Mouse (Mus musculus) CH12.LX (cell line): Measurements from ENCODE around the gene Col1a2.

ENCODE experiments used
- CHD1 ChIP-seq: IDR thresholded peaks from 2 replicates; pipeline ENCODE4 v1.6.1; 2012; ENCODE audit warnings: low read depth, low read length, improper control_type of control experiment, inconsistent platforms
- CHD2 ChIP-seq: IDR thresholded peaks from 2 replicates; pipeline ENCODE4 v1.6.1; 2011; ENCODE audit warnings: low read length, improper control_type of control experiment
- CTCF ChIP-seq, 2 experiments: IDR thresholded peaks in 1 of 2; conservative IDR thresholded peaks in 1 of 2; 2 replicates each; pipeline ENCODE4 v1.5.1; 2011 to 2012; ENCODE audit warnings: low read depth in 2 of 2, low read length in 2 of 2, improper control_type of control experiment in 1 of 2, inconsistent platforms in 1 of 2, mild to moderate bottlenecking in 1 of 2, moderate library complexity in 1 of 2
- ELF1 ChIP-seq: IDR thresholded peaks from 2 replicates; pipeline ENCODE4 v1.6.1; 2014; ENCODE audit warnings: low read depth, mild to moderate bottlenecking, inconsistent platforms, low read length, improper control_type of control experiment
- ETS1 ChIP-seq: conservative IDR thresholded peaks from 2 replicates; pipeline ENCODE4 v1.6.1; 2012; ENCODE audit warnings: low read depth, mild to moderate bottlenecking, inconsistent platforms, low read length, improper control_type of control experiment, moderate library complexity
- JUN ChIP-seq: IDR thresholded peaks from 2 replicates; pipeline ENCODE4 v1.6.1; 2011; ENCODE audit warnings: low read depth, mild to moderate bottlenecking, low read length, improper control_type of control experiment, moderate library complexity; ENCODE audit not compliant: insufficient read depth
- KAT2A ChIP-seq: IDR thresholded peaks from 2 replicates; pipeline ENCODE4 v1.6.1; 2012; ENCODE audit warnings: low read length, improper control_type of control experiment, inconsistent platforms; ENCODE audit not compliant: insufficient replicate concordance
- MAZ ChIP-seq: IDR thresholded peaks from 2 replicates; pipeline ENCODE4 v1.6.1; 2012; ENCODE audit warnings: low read depth, mild to moderate bottlenecking, inconsistent platforms, low read length, improper control_type of control experiment, moderate library complexity
- NELFE ChIP-seq: IDR thresholded peaks from 2 replicates; pipeline ENCODE4 v1.6.1; 2011; ENCODE audit warnings: low read depth, low read length, improper control_type of control experiment
- POLR2A ChIP-seq: IDR thresholded peaks from 2 replicates; pipeline ENCODE4 v1.6.1; 2011; ENCODE audit warnings: low read depth, mild to moderate bottlenecking, improper control_type of control experiment, low read length
- RCOR1 ChIP-seq: conservative IDR thresholded peaks from 2 replicates; pipeline ENCODE4 v1.6.1; 2012; ENCODE audit warnings: low read depth, mild to moderate bottlenecking, inconsistent platforms, low read length, improper control_type of control experiment
- ZMIZ1 ChIP-seq: IDR thresholded peaks from 2 replicates; pipeline ENCODE4 v1.6.1; 2012; ENCODE audit warnings: low read depth, mild to moderate bottlenecking, inconsistent platforms, low read length, improper control_type of control experiment
- ZNF384 ChIP-seq: IDR thresholded peaks from 2 replicates; pipeline ENCODE4 v1.6.1; 2012; ENCODE audit warnings: low read depth, low read length, improper control_type of control experiment, inconsistent platforms

DNA sequence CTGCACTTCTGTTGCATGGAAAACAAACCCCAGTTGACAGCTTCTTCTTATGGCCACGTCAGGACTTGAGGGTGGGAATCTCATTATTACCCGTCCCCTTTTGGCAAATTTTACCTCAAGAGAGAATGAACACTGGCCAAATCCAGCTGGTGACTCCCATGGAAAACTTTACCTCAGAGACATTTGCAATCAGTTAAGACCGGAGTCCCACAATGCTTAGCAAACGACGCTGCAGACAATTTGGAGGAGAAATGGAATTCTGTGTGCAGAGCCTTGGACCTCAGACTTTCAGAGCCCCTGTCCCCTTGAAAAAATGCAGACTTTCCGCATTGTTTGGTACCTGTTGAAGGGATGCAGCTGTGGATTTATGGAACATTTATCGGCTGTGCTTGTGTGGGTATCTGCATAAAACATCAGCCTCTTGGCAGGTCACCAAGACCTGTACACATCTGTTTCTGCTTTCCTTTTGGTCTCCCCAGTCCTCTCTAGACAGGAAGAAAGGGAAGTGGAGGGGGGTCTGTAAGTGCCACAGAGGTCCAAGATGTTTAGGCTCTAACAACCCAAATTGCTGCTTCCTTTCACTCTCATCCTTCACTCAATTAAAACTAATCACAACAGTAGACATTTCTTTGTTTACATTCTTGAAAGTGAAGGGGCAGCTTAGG, 20.5 kb upstream of the Col1a2 start:
- TF ChIP-seq ETS1: no peak
- TF ChIP-seq ELF1: no peak
- TF ChIP-seq CTCF (conservative IDR thresholded peaks at IDR 0.05 in 1 of 2, IDR thresholded peaks at IDR 0.05 in 1 of 2; ENCODE audit: low read depth in 2 of 2, low read length in 2 of 2): no peak
- TF ChIP-seq ZMIZ1: no peak
- TF ChIP-seq NELFE: no peak
- no peak for TF ChIP-seq POLR2A
- TF ChIP-seq ZNF384: no peak
- TF ChIP-seq RCOR1: no peak
- TF ChIP-seq CHD2: no peak
- TF ChIP-seq MAZ: no peak
- no peak for TF ChIP-seq CHD1
- TF ChIP-seq JUN: no peak
- no peak for TF ChIP-seq KAT2A
